Mouse (Mus musculus) heart, embryonic 16.5 days (tissue): ENCODE measurements around the gene Gm44596. TPM values are rescaled to one million over a fixed set of nuclear protein-coding genes. Genes with fewer than 3 reads are reported as not detected.

Experiments
- ATAC-seq: fragments of 200-750 bp; cut with Nextera tagmentation; replicated peaks from 2 replicates; pipeline ENCODE4 v1.8.0; 2017; ENCODE audit warnings: moderate number of reproducible peaks; ENCODE audit not compliant: insufficient read depth, low FRiP score; ENCODE audit errors: extremely low read depth
- H3K27ac ChIP-seq: fragments of 300-500 bp; sonication (generic); 2 replicates; pipeline ENCODE4 v1.5.1; 2014; ENCODE audit warnings: mild to moderate bottlenecking, low read length, control low read depth, moderate library complexity
- H3K27me3 ChIP-seq: fragments of 300-500 bp; sonication (generic); 2 replicates; pipeline ENCODE4 v1.6.1; 2014; ENCODE audit warnings: low read length, mixed read lengths; ENCODE audit not compliant: control insufficient read depth, insufficient read depth
- H3K36me3 ChIP-seq: fragments of 300-500 bp; sonication (generic); 2 replicates; pipeline ENCODE4 v1.6.1; 2014; ENCODE audit not compliant: control insufficient read depth, insufficient read depth
- H3K4me1 ChIP-seq: fragments of 300-500 bp; sonication (generic); 2 replicates; pipeline ENCODE4 v1.6.1; 2014; ENCODE audit warnings: low read length, mixed read lengths; ENCODE audit not compliant: control insufficient read depth, insufficient read depth
- H3K4me2 ChIP-seq: fragments of 300-500 bp; sonication (generic); 2 replicates; pipeline ENCODE4 v1.6.1; 2014; ENCODE audit warnings: low read depth, mild to moderate bottlenecking, control low read depth, low read length
- H3K4me3 ChIP-seq: fragments of 300-500 bp; sonication (generic); 2 replicates; pipeline ENCODE4 v1.5.1; 2014; ENCODE audit warnings: mild to moderate bottlenecking, control low read depth, low read length
- H3K9ac ChIP-seq: fragments of 300-500 bp; sonication (generic); 2 replicates; pipeline ENCODE4 v1.6.1; 2014; ENCODE audit warnings: low read length, control low read depth
- H3K9me3 ChIP-seq: fragments of 300-500 bp; sonication (generic); replicated peaks from 2 replicates; pipeline ENCODE4 v1.6.1; 2016; ENCODE audit warnings: low read length; ENCODE audit not compliant: control insufficient read depth
- WGBS: fragments of 180-500 bp; shearing (Covaris S2); extraction: QIAGEN DNeasy Blood & Tissue Kit; methylation state at CpG from one replicate; pipeline ENCODE4 v1.1.7; 2014; 5-methylcytosine and 5-hydroxymethylcytosine counted together
- polyA plus RNA-seq: library from polyadenylated mRNA; unstranded; fragments of >200 nt; fragmentation: Nextera tagmentation; extraction: Ambion mirVana; gene quantifications from 2 replicates; pipeline ENCODE4 v1.2.1, GENCODE M21; 2015

The Gm44596 gene
- polyA plus RNA-seq, 1 experiment from 2014 or later = not detected

- Histone ChIP-seq H3K4me3 (no peak overlapping the region), H3K27ac (no peak overlapping the region), H3K36me3 (peaks cover 73% of the 10 kb centered on the region), H3K4me2 (no peak overlapping the region), H3K9me3 (no peaks in the 10 kb centered on the region), H3K4me1 (peaks cover 34% of the 10 kb centered on the region), H3K9ac (no peak overlapping the region), H3K27me3 (no peaks in the 10 kb centered on the region)
- WGBS = 58% methylated on average over 13 of the region's 13 CpGs
- ATAC-seq = no peak
These were observed 57.1 kb downstream of the Gm44596 start for GRCm38 (mm10) chr6:128432356-128432915.

- Histone ChIP-seq H3K9ac (no peak overlapping the region), H3K9me3 (no peaks in the 10 kb centered on the region), H3K4me2 (no peak overlapping the region), H3K4me1 (peaks cover 34% of the 10 kb centered on the region), H3K36me3 (peaks cover 73% of the 10 kb centered on the region), H3K4me3 (no peak overlapping the region), H3K27me3 (no peaks in the 10 kb centered on the region), H3K27ac (no peak overlapping the region)
- no peak for ATAC-seq
- WGBS = 89% methylated on average over 13 of the region's 13 CpGs
These were observed 58.3 kb downstream of the Gm44596 start for GRCm38 (mm10) chr6:128433566-128433965.

- no peaks in the 10 kb centered on the region for H3K27me3 ChIP-seq
- WGBS = 16% methylated on average over 5 of the region's 5 CpGs
- no peak overlapping the region for H3K4me3 ChIP-seq
- H3K4me1 ChIP-seq = peaks cover 39% of the 10 kb centered on the region
- H3K4me2 ChIP-seq = peak overlapping the region; percentile 13; the same call in 1 of the 2 replicates
- no peak overlapping the region for H3K9ac ChIP-seq
- peak; percentile 43 for ATAC-seq
- H3K27ac ChIP-seq = peak overlapping the region; percentile 80
- no peaks in the 10 kb centered on the region for H3K9me3 ChIP-seq
- H3K36me3 ChIP-seq = peaks cover 55% of the 10 kb centered on the region
These were observed 60.2 kb downstream of the Gm44596 start for GRCm38 (mm10) chr6:128435474-128435873.

- Histone ChIP-seq H3K4me2 (peak overlapping the region; percentile 88), H3K27me3 (no peaks in the 10 kb centered on the region), H3K4me1 (peaks cover 39% of the 10 kb centered on the region), H3K9ac (no peak overlapping the region; the same call in 1 of the 2 replicates), H3K27ac (no peak overlapping the region), H3K4me3 (peak overlapping the region; percentile 71), H3K9me3 (no peaks in the 10 kb centered on the region), H3K36me3 (peaks cover 48% of the 10 kb centered on the region)
- no peak for ATAC-seq
- WGBS = 81% methylated on average over 8 of the region's 8 CpGs
These were observed 61.2 kb downstream of the Gm44596 start for GRCm38 (mm10) chr6:128436356-128437005.

GRCm38 (mm10) chr6:128437288-128437687 lies 62.0 kb downstream of the Gm44596 start:
- Histone ChIP-seq H3K4me2 (peak overlapping the region; percentile 88), H3K9me3 (no peaks in the 10 kb centered on the region), H3K9ac (peak overlapping the region; percentile 88), H3K27me3 (no peaks in the 10 kb centered on the region), H3K4me1 (peaks cover 37% of the 10 kb centered on the region), H3K27ac (peak overlapping the region; percentile 93), H3K36me3 (peaks cover 40% of the 10 kb centered on the region), H3K4me3 (peak overlapping the region; percentile 71)
- 3% methylated on average over 10 of the region's 10 CpGs for WGBS
- ATAC-seq = no peak

- Histone ChIP-seq H3K9ac (peak overlapping the region; percentile 88), H3K9me3 (no peaks in the 10 kb centered on the region), H3K4me1 (peaks cover 31% of the 10 kb centered on the region), H3K27ac (peak overlapping the region; percentile 93), H3K4me2 (peak overlapping the region; percentile 88), H3K36me3 (peaks cover 34% of the 10 kb centered on the region), H3K4me3 (peak overlapping the region; percentile 71), H3K27me3 (no peaks in the 10 kb centered on the region)
- peak; percentile 67 for ATAC-seq
- WGBS = under 1% methylated on average over 52 of the region's 52 CpGs
These were observed 62.5 kb downstream of the Gm44596 start for GRCm38 (mm10) chr6:128437731-128438316.

- H3K4me2 ChIP-seq = peak within 1 kb of the TSS; percentile 94
- peak within 1 kb of the TSS; percentile 71 for H3K4me3 ChIP-seq
- no peaks in the 10 kb centered on the region for H3K9me3 ChIP-seq
- peaks cover 29% of the 10 kb centered on the region for H3K4me1 ChIP-seq
- H3K36me3 ChIP-seq = peaks cover 29% of the 10 kb centered on the region
- WGBS = under 1% methylated on average over 67 of the region's 67 CpGs
- peak; percentile 90 for ATAC-seq
- H3K27ac ChIP-seq = peak within 1 kb of the TSS; percentile 93
- peak within 1 kb of the TSS; percentile 88 for H3K9ac ChIP-seq
- no peaks in the 10 kb centered on the region for H3K27me3 ChIP-seq
These were observed 63.1 kb downstream of the Gm44596 start, which contains the start of gene Fkbp4 for GRCm38 (mm10) chr6:128438317-128438870. Gene Fkbp4, minus strand, starts transcription at chr6:128438677.

- H3K27ac ChIP-seq = peak overlapping the region; percentile 74
- peak; percentile 12 for ATAC-seq
- peaks cover 29% of the 10 kb centered on the region for H3K4me1 ChIP-seq
- 17% methylated on average over 18 of the region's 18 CpGs for WGBS
- peak overlapping the region; percentile 88 for H3K9ac ChIP-seq
- H3K36me3 ChIP-seq = peaks cover 24% of the 10 kb centered on the region
- no peaks in the 10 kb centered on the region for H3K9me3 ChIP-seq
- peak overlapping the region; percentile 94 for H3K4me2 ChIP-seq
- H3K27me3 ChIP-seq = no peaks in the 10 kb centered on the region
- peak overlapping the region; percentile 71 for H3K4me3 ChIP-seq
These were observed 63.6 kb downstream of the Gm44596 start for GRCm38 (mm10) chr6:128438871-128439341.
